Mouse (Mus musculus) megakaryocyte, embryonic 14.5 days (primary cell): ENCODE results near the gene Supt20.

Experiments
- FLI1 ChIP-seq: IDR thresholded peaks from 2 replicates; pipeline ENCODE4 v1.6.1; 2012; ENCODE audit warnings: low read length, inconsistent platforms, mixed read lengths
- GATA1 ChIP-seq: IDR thresholded peaks from 3 replicates; pipeline ENCODE4 v1.6.1; 2012; ENCODE audit warnings: mixed read lengths, low read length, inconsistent platforms, borderline replicate concordance

GRCm38 (mm10) chr3:54657888-54658626, 34.5 kb upstream of the Supt20 start:
- TF ChIP-seq GATA1 (no peak), FLI1 (no peak)
